Mouse (Mus musculus): Measurements from ENCODE around the gene Sparc. TPM values are rescaled to one million over a fixed set of nuclear protein-coding genes. Genes with fewer than 3 reads are reported as not detected.
"Not testable (repeated sequence)": the region's sequence is repeated elsewhere in the genome, so short reads cannot be mapped to it uniquely, and the experiment has no call there.

The Sparc gene
- polyA plus RNA-seq, 1 experiment: 18.5 TPM

DNA sequence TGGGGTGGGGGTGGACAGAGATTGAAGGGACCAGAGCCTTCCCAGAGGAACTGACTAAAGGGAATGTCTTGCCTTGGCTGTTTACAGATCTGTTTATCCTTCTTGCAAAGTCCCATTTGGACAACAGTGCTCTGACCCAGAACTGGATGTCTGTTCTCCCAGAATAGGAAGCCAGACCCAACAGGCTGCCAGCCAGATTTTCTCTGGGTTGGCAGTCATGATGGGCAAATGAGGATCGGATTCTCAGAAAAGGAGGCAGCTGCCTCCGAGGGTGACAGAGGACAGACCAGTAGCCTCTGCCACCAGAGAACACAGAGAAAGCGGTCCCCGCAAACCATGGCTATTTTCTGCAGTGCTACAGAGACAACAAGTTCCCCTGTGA is 3.7 kb downstream of the Sparc start:
- Histone ChIP-seq H3K4me3 (ENCODE audit: insufficient read depth, low read length) (no peak overlapping the region), H3K27ac (ENCODE audit: insufficient read depth, low read depth, low read length) (no peak overlapping the region), H3K4me1 (ENCODE audit: control insufficient read depth, insufficient read depth, low read length) (no peaks in the 10 kb centered on the region)
- no peak for TF ChIP-seq CTCF (IDR thresholded peaks at IDR 0.05; ENCODE audit: low read depth, low read length)
- no peak for TF ChIP-seq POLR2A (IDR thresholded peaks at IDR 0.05; ENCODE audit: borderline replicate concordance, low read depth, low read length)

GRCm38 (mm10) chr11:55418704-55419061 is 4.3 kb downstream of the Sparc start:
- Histone ChIP-seq H3K4me1 (ENCODE audit: control insufficient read depth, insufficient read depth, low read length) (no peaks in the 10 kb centered on the region), H3K27ac (ENCODE audit: insufficient read depth, low read depth, low read length) (no peak overlapping the region), H3K4me3 (ENCODE audit: insufficient read depth, low read length) (no peak overlapping the region)
- TF ChIP-seq CTCF (IDR thresholded peaks at IDR 0.05; ENCODE audit: low read depth, low read length): no peak
- no peak for TF ChIP-seq POLR2A (IDR thresholded peaks at IDR 0.05; ENCODE audit: borderline replicate concordance, low read depth, low read length)

GRCm38 (mm10) chr11:55417898-55418703 is 4.9 kb downstream of the Sparc start:
- TF ChIP-seq POLR2A (IDR thresholded peaks at IDR 0.05; ENCODE audit: borderline replicate concordance, low read depth, low read length) (no peak), CTCF (IDR thresholded peaks at IDR 0.05; ENCODE audit: low read depth, low read length) (no peak)
- H3K27ac ChIP-seq (ENCODE audit: insufficient read depth, low read depth, low read length): no peak overlapping the region
- H3K4me3 ChIP-seq (ENCODE audit: insufficient read depth, low read length): no peak overlapping the region
- no peaks in the 10 kb centered on the region for H3K4me1 ChIP-seq (ENCODE audit: control insufficient read depth, insufficient read depth, low read length)

DNA sequence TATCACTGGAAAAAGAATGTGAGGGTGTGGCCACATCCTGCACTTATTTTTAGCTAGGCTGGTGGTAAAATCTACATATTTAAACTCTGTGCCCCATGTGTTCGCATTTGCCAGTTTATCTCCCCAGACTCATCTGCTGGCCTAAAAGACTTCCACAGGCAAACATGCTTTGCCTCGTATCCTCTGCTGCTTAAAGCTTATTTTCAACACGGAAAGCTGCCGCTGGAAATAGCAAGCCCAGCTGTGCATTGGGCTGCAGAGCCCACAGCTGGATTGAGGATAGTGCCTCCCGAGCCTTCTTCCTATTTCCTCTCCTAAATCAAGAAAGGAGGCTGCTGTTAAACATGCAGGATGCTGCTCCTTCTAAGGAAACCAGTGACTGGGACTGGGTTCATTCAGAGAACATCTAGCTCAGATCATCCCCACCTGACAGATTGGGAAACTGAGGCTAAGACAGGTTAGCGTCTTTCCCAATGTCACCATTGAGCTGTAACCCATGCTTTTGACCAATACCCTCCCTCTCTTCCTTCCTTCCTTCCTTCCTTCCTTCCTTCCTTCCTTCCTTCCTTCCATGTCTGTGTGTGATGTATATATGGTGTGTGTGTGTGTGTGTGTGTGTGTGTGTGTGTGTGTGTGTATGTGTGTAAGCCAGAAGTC is 6.2 kb downstream of the Sparc start:
- no peak for TF ChIP-seq POLR2A (IDR thresholded peaks at IDR 0.05; ENCODE audit: borderline replicate concordance, low read depth, low read length)
- TF ChIP-seq CTCF (IDR thresholded peaks at IDR 0.05; ENCODE audit: low read depth, low read length): no peak
- Histone ChIP-seq H3K27ac (ENCODE audit: insufficient read depth, low read depth, low read length) (no peak overlapping the region), H3K4me1 (ENCODE audit: control insufficient read depth, insufficient read depth, low read length) (no peaks in the 10 kb centered on the region), H3K4me3 (ENCODE audit: insufficient read depth, low read length) (no peak overlapping the region)

DNA sequence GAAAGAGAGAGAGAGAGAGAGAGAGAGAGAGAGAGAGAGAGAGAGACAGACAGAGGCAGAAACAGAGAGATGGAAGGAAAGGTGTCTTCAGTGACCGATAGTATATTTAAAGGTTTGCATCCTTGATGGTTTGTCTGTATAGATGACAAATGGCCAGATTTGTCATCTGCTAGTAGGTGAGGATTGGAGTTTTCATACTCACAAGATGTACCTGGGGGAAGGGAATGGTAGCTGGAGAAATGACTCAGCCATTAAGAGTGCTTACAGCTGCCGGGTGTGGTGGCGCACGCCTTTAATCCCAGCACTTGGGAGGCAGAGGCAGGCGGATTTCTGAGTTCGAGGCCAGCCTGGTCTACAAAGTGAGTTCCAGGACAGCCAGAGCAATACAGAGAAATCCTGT is 7.3 kb downstream of the Sparc start:
- H3K4me1 ChIP-seq (ENCODE audit: control insufficient read depth, insufficient read depth, low read length); H3K27ac ChIP-seq (ENCODE audit: insufficient read depth, low read depth, low read length); H3K4me3 ChIP-seq (ENCODE audit: insufficient read depth, low read length): not testable (repeated sequence)

- TF ChIP-seq POLR2A (IDR thresholded peaks at IDR 0.05; ENCODE audit: borderline replicate concordance, low read depth, low read length): no peak
- Histone ChIP-seq H3K4me3 (ENCODE audit: insufficient read depth, low read length) (no peak overlapping the region), H3K4me1 (ENCODE audit: control insufficient read depth, insufficient read depth, low read length) (no peaks in the 10 kb centered on the region), H3K27ac (ENCODE audit: insufficient read depth, low read depth, low read length) (no peak overlapping the region)
Measured at GRCm38 (mm10) chr11:55415036-55415704, 7.8 kb downstream of the Sparc start.

DNA sequence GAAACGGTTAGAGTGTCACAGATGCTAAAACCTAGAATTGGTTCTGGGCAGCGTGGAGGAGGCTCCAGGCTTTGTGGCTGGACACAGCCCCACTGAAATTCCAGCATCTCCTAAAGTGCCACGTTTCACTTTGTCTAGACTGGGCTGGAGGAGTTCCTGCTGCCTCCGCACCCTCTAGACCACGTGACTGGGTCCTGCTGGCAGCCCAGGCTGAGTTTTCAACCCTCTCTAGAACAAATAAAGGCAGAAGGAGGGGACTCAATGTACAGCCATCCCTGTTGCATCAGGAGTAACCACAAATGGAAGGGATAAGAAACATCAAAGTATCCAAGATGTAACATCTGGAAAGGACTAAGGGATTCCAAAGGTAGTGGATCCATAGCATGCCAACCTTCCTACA is 8.7 kb downstream of the Sparc start:
- H3K4me1 ChIP-seq (ENCODE audit: control insufficient read depth, insufficient read depth, low read length): no peaks in the 10 kb centered on the region
- TF ChIP-seq POLR2A (IDR thresholded peaks at IDR 0.05; ENCODE audit: borderline replicate concordance, low read depth, low read length): no peak
- H3K4me3 ChIP-seq (ENCODE audit: insufficient read depth, low read length): no peak overlapping the region
- H3K27ac ChIP-seq (ENCODE audit: insufficient read depth, low read depth, low read length): no peak overlapping the region

GRCm38 (mm10) chr11:55413416-55413796 is 9.6 kb downstream of the Sparc start:
- TF ChIP-seq CTCF (IDR thresholded peaks at IDR 0.05; ENCODE audit: low read depth, low read length): no peak
- no peak for TF ChIP-seq POLR2A (IDR thresholded peaks at IDR 0.05; ENCODE audit: borderline replicate concordance, low read depth, low read length)
- no peak overlapping the region for H3K27ac ChIP-seq (ENCODE audit: insufficient read depth, low read depth, low read length)
- H3K4me3 ChIP-seq (ENCODE audit: insufficient read depth, low read length): no peak overlapping the region
- no peaks in the 10 kb centered on the region for H3K4me1 ChIP-seq (ENCODE audit: control insufficient read depth, insufficient read depth, low read length)

DNA sequence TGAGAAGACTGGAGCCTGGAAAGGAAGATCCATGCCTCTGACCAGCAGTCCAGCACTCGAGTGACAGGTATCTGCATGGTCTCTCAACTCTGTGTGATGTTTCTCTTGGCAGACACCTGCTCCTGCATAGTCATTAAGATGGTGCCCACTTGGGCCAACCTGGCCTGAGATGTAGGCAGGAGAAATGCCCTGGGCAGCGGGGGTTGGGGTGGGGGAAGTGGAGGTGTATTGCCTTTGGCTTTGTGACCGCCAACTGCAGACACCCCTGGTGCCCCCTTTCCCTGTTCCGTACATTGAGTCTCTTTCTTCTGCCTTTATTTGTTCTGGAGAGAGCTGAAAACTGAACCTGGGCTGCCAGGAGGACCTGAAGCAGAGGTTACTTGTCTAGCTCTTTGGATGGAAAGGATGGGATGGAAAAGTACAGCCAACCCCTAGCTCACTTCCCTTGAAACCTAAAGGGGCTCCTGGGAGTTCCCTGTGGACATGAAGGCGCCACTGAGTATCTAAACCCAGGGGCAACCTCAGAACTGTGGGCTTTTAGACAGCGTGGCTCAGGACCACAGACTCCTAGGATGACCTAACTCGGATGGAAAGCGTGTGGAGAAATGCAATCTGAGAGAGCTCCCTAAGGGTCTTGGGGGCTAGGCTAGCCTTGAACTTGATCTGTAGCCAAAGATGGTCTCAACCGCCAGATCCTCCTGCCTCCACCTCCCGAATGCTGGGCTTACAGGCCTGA is 10.1 kb downstream of the Sparc start:
- no peak overlapping the region for H3K27ac ChIP-seq (ENCODE audit: insufficient read depth, low read depth, low read length)
- H3K4me3 ChIP-seq (ENCODE audit: insufficient read depth, low read length): no peak overlapping the region
- H3K4me1 ChIP-seq (ENCODE audit: control insufficient read depth, insufficient read depth, low read length): no peaks in the 10 kb centered on the region
- TF ChIP-seq POLR2A (IDR thresholded peaks at IDR 0.05; ENCODE audit: borderline replicate concordance, low read depth, low read length): no peak
- TF ChIP-seq CTCF (IDR thresholded peaks at IDR 0.05; ENCODE audit: low read depth, low read length): no peak

DNA sequence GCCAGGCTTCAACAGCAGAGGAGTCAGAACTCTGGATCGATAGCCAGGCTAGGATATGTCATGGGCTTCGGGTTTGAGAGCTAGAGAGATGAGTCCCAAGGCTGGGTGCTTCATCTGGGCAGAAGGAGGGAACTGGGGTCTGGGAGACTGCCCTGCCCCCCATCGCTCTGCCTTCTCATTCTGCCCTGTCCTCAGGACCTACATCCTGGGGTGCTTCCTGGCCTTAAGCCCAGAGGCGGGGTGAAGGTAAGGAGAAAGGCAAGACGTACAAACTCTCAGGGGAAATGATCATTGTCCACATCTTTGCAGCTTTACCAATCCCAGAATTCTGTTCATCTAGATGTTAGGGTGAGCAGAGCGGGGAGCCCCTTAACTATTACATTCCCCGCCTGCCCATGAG is 10.9 kb downstream of the Sparc start:
- no peak for TF ChIP-seq POLR2A (IDR thresholded peaks at IDR 0.05; ENCODE audit: borderline replicate concordance, low read depth, low read length)
- TF ChIP-seq CTCF (IDR thresholded peaks at IDR 0.05; ENCODE audit: low read depth, low read length): no peak
- H3K4me3 ChIP-seq (ENCODE audit: insufficient read depth, low read length): no peak overlapping the region
- no peak overlapping the region for H3K27ac ChIP-seq (ENCODE audit: insufficient read depth, low read depth, low read length)
- H3K4me1 ChIP-seq (ENCODE audit: control insufficient read depth, insufficient read depth, low read length): no peaks in the 10 kb centered on the region

Data from bone marrow macrophage, adult 2 months (primary cell).